Mouse (Mus musculus): ENCODE measurements around the gene Ero1l. TPM values are rescaled to one million over a fixed set of nuclear protein-coding genes. Genes with fewer than 3 reads are reported as not detected.

Gene Ero1l
- 27.3 and 28.5 TPM in 2 replicates for polyA plus RNA-seq (2016; fragmentation: Nextera tagmentation; extraction: Ambion mirVana)

GRCm38 (mm10) chr14:45318426-45319236 lies at the start of gene Ero1l:
Gene Ero1l, minus strand, starts transcription at chr14:45318771.
- H3K27me3 ChIP-seq: no peaks in the 10 kb centered on the region
- peak within 1 kb of the TSS; percentile 76 for H3K4me2 ChIP-seq
- WGBS: 2% methylated on average over 67 of the region's 74 CpGs
- peak within 1 kb of the TSS; percentile 85 for H3K4me3 ChIP-seq (replicated peaks)
- ATAC-seq (ENCODE audit: insufficient number of reproducible peaks, insufficient read depth, low FRiP score, low TSS enrichment, low read depth): peak; percentile 95
- H3K9ac ChIP-seq (replicated peaks): peak within 1 kb of the TSS; percentile 91
- H3K9me3 ChIP-seq: no peaks in the 10 kb centered on the region
- no peaks in the 10 kb centered on the region for H3K36me3 ChIP-seq
- H3K27ac ChIP-seq: peak within 1 kb of the TSS; percentile 87
- peaks cover 16% of the 10 kb centered on the region for H3K4me1 ChIP-seq (replicated peaks)

GRCm38 (mm10) chr14:45365196-45365587 lies 46.6 kb upstream of the Ero1l start:
- H3K4me3 ChIP-seq (replicated peaks): no peak overlapping the region
- H3K4me1 ChIP-seq (replicated peaks): peaks cover 3% of the 10 kb centered on the region; the same call in 1 of the 2 replicates
- WGBS: 91% methylated on average over 6 of the region's 6 CpGs
- peaks cover 28% of the 10 kb centered on the region for H3K36me3 ChIP-seq
- no peak overlapping the region for H3K4me2 ChIP-seq
- ATAC-seq (ENCODE audit: insufficient number of reproducible peaks, insufficient read depth, low FRiP score, low TSS enrichment, low read depth): no peak
- H3K9ac ChIP-seq (replicated peaks): no peak overlapping the region
- peaks cover 8% of the 10 kb centered on the region; the same call in 1 of the 2 replicates for H3K9me3 ChIP-seq
- H3K27me3 ChIP-seq: no peaks in the 10 kb centered on the region
- no peak overlapping the region for H3K27ac ChIP-seq

GRCm38 (mm10) chr14:45364211-45365195 lies 45.9 kb upstream of the Ero1l start:
- 81% methylated on average over 16 of the region's 16 CpGs for WGBS
- H3K9me3 ChIP-seq: peaks cover 3% of the 10 kb centered on the region; the same call in 1 of the 2 replicates
- H3K4me2 ChIP-seq: no peak overlapping the region
- peaks cover 3% of the 10 kb centered on the region; the same call in 1 of the 2 replicates for H3K4me1 ChIP-seq (replicated peaks)
- H3K36me3 ChIP-seq: peaks cover 25% of the 10 kb centered on the region
- H3K4me3 ChIP-seq (replicated peaks): no peak overlapping the region
- H3K9ac ChIP-seq (replicated peaks): no peak overlapping the region
- H3K27me3 ChIP-seq: no peaks in the 10 kb centered on the region
- no peak for ATAC-seq (ENCODE audit: insufficient number of reproducible peaks, insufficient read depth, low FRiP score, low TSS enrichment, low read depth)
- no peak overlapping the region for H3K27ac ChIP-seq

- WGBS: under 1% methylated on average over 60 of the region's 93 CpGs
- peak; percentile 98 for ATAC-seq (ENCODE audit: insufficient number of reproducible peaks, insufficient read depth, low FRiP score, low TSS enrichment, low read depth)
Observed at GRCm38 (mm10) chr14:45350931-45351859, 32.6 kb upstream of the Ero1l start, which contains the start of gene Styx. Gene Styx, plus strand, starts transcription at chr14:45351093.

GRCm38 (mm10) chr14:45329589-45330181 lies 11.1 kb upstream of the Ero1l start, which contains the start of gene Psmc6:
Gene Psmc6, plus strand, starts transcription at chr14:45329788.
- peaks cover 32% of the 10 kb centered on the region for H3K36me3 ChIP-seq
- peak within 1 kb of the TSS; percentile 92 for H3K9ac ChIP-seq (replicated peaks)
- WGBS: under 1% methylated on average over 40 of the region's 44 CpGs
- peak; percentile 91 for ATAC-seq (ENCODE audit: insufficient number of reproducible peaks, insufficient read depth, low FRiP score, low TSS enrichment, low read depth)
- H3K4me3 ChIP-seq (replicated peaks): peak within 1 kb of the TSS; percentile 94
- peak within 1 kb of the TSS; percentile 67 for H3K4me2 ChIP-seq
- H3K9me3 ChIP-seq: no peaks in the 10 kb centered on the region
- H3K27ac ChIP-seq: peak within 1 kb of the TSS; percentile 86
- no peaks in the 10 kb centered on the region for H3K27me3 ChIP-seq
- H3K4me1 ChIP-seq (replicated peaks): peaks cover 8% of the 10 kb centered on the region

More at GRCm38 (mm10) chr14:45350931-45351859, 32.6 kb upstream of the Ero1l start, which contains the start of gene Styx:
- peak within 1 kb of the TSS; percentile 75 for H3K4me3 ChIP-seq (replicated peaks)
- peak within 1 kb of the TSS; percentile 78 for H3K27ac ChIP-seq
- H3K36me3 ChIP-seq: peaks cover 29% of the 10 kb centered on the region
- peak within 1 kb of the TSS; percentile 78 for H3K9ac ChIP-seq (replicated peaks)
- no peaks in the 10 kb centered on the region for H3K27me3 ChIP-seq
- H3K9me3 ChIP-seq: no peaks in the 10 kb centered on the region
- H3K4me2 ChIP-seq: peak within 1 kb of the TSS; percentile 67
- peaks cover 17% of the 10 kb centered on the region for H3K4me1 ChIP-seq (replicated peaks)

- Histone ChIP-seq H3K9ac (replicated peaks) (no peak overlapping the region), H3K27me3 (no peaks in the 10 kb centered on the region), H3K9me3 (no peaks in the 10 kb centered on the region), H3K36me3 (peaks cover 28% of the 10 kb centered on the region), H3K4me2 (peak overlapping the region; percentile 50), H3K4me1 (replicated peaks) (peaks cover 8% of the 10 kb centered on the region), H3K4me3 (replicated peaks) (peak overlapping the region; percentile 94), H3K27ac (no peak overlapping the region)
- 17% methylated on average over 8 of the region's 8 CpGs for WGBS
- ATAC-seq (ENCODE audit: insufficient number of reproducible peaks, insufficient read depth, low FRiP score, low TSS enrichment, low read depth): peak; percentile 34; the same call in 1 of the 2 replicates
Observed at GRCm38 (mm10) chr14:45329018-45329588, 10.5 kb upstream of the Ero1l start.

GRCm38 (mm10) chr14:45328072-45328713 lies 9.6 kb upstream of the Ero1l start:
- peaks cover 8% of the 10 kb centered on the region for H3K4me1 ChIP-seq (replicated peaks)
- H3K4me3 ChIP-seq (replicated peaks): no peak overlapping the region
- no peak overlapping the region for H3K9ac ChIP-seq (replicated peaks)
- H3K4me2 ChIP-seq: no peak overlapping the region
- H3K36me3 ChIP-seq: peaks cover 22% of the 10 kb centered on the region
- no peaks in the 10 kb centered on the region for H3K27me3 ChIP-seq
- no peak for ATAC-seq (ENCODE audit: insufficient number of reproducible peaks, insufficient read depth, low FRiP score, low TSS enrichment, low read depth)
- 88% methylated on average over 4 of the region's 4 CpGs for WGBS
- no peak overlapping the region for H3K27ac ChIP-seq
- no peaks in the 10 kb centered on the region for H3K9me3 ChIP-seq

- no peak overlapping the region for H3K4me3 ChIP-seq (replicated peaks)
- H3K27me3 ChIP-seq: no peaks in the 10 kb centered on the region
- ATAC-seq (ENCODE audit: insufficient number of reproducible peaks, insufficient read depth, low FRiP score, low TSS enrichment, low read depth): no peak
- no peaks in the 10 kb centered on the region for H3K9me3 ChIP-seq
- no peak overlapping the region for H3K9ac ChIP-seq (replicated peaks)
- H3K4me2 ChIP-seq: no peak overlapping the region
- H3K36me3 ChIP-seq: no peaks in the 10 kb centered on the region
- no peak overlapping the region for H3K27ac ChIP-seq
- H3K4me1 ChIP-seq (replicated peaks): no peaks in the 10 kb centered on the region
Observed at GRCm38 (mm10) chr14:45325471-45325870, 6.9 kb upstream of the Ero1l start.

GRCm38 (mm10) chr14:45323320-45323719 lies 4.7 kb upstream of the Ero1l start:
- no peaks in the 10 kb centered on the region for H3K27me3 ChIP-seq
- H3K27ac ChIP-seq: no peak overlapping the region
- no peak for ATAC-seq (ENCODE audit: insufficient number of reproducible peaks, insufficient read depth, low FRiP score, low TSS enrichment, low read depth)
- no peaks in the 10 kb centered on the region for H3K4me1 ChIP-seq (replicated peaks)
- 85% methylated on average over 3 of the region's 3 CpGs for WGBS
- H3K4me3 ChIP-seq (replicated peaks): no peak overlapping the region
- no peak overlapping the region for H3K4me2 ChIP-seq
- no peaks in the 10 kb centered on the region for H3K9me3 ChIP-seq
- no peak overlapping the region for H3K9ac ChIP-seq (replicated peaks)
- no peaks in the 10 kb centered on the region for H3K36me3 ChIP-seq
